Mouse (Mus musculus) forebrain, embryonic 16.5 days (tissue): ENCODE data around the gene Lrrc29. TPM values are rescaled to one million over a fixed set of nuclear protein-coding genes. Genes with fewer than 3 reads are reported as not detected.
A peak's percentile ranks its signal among the peaks of the same experiment; 100 is the strongest.

ENCODE experiments used
- ATAC-seq: fragments of 200-750 bp; cut with Nextera tagmentation; 2 replicates; pipeline ENCODE4 v1.8.0; 2017; ENCODE audit warnings: mild to moderate bottlenecking, moderate library complexity
- H3K27ac ChIP-seq: fragments of 300-500 bp; sonication (generic); 2 replicates; pipeline ENCODE4 v1.5.1; 2014; ENCODE audit warnings: low read length, control low read depth
- H3K27me3 ChIP-seq: fragments of 300-500 bp; sonication (generic); replicated peaks from 2 replicates; pipeline ENCODE4 v1.6.1; 2014; ENCODE audit warnings: low read length; ENCODE audit not compliant: control insufficient read depth, insufficient read depth
- H3K36me3 ChIP-seq: fragments of 300-500 bp; sonication (generic); 2 replicates; pipeline ENCODE4 v1.6.1; 2014; ENCODE audit not compliant: control insufficient read depth, insufficient read depth
- H3K4me1 ChIP-seq: fragments of 300-500 bp; sonication (generic); replicated peaks from 2 replicates; pipeline ENCODE4 v1.6.1; 2014; ENCODE audit warnings: low read length; ENCODE audit not compliant: control insufficient read depth, insufficient read depth
- H3K4me2 ChIP-seq: fragments of 300-500 bp; sonication (generic); 2 replicates; pipeline ENCODE4 v1.6.1; 2014; ENCODE audit warnings: mild to moderate bottlenecking, low read length, control low read depth
- H3K4me3 ChIP-seq: fragments of 300-500 bp; sonication (generic); replicated peaks from 2 replicates; pipeline ENCODE4 v1.5.1; 2014; ENCODE audit warnings: mild to moderate bottlenecking, low read length, control low read depth
- H3K9ac ChIP-seq: fragments of 300-500 bp; sonication (generic); replicated peaks from 2 replicates; pipeline ENCODE4 v1.6.1; 2014; ENCODE audit warnings: low read depth, low read length, control low read depth
- H3K9me3 ChIP-seq: fragments of 300-500 bp; sonication (generic); 2 replicates; pipeline ENCODE4 v1.6.1; 2016; ENCODE audit warnings: low read length; ENCODE audit not compliant: control insufficient read depth
- whole genome bisulfite sequencing: fragments of 180-500 bp; shearing (Covaris S2); extraction: QIAGEN DNeasy Blood & Tissue Kit; methylation state at CpG from one replicate; pipeline ENCODE4 v1.1.7; 2014; 5-methylcytosine and 5-hydroxymethylcytosine counted together
- polyA plus RNA-seq: library from polyadenylated mRNA; unstranded; fragments of >200 nt; fragmentation: Nextera tagmentation; extraction: Ambion mirVana; gene quantifications from 2 replicates; pipeline ENCODE4 v1.2.1, GENCODE M21; 2015

Gene Lrrc29
- polyA plus RNA-seq: 0.36 and 0.99 TPM in 2 replicates

DNA sequence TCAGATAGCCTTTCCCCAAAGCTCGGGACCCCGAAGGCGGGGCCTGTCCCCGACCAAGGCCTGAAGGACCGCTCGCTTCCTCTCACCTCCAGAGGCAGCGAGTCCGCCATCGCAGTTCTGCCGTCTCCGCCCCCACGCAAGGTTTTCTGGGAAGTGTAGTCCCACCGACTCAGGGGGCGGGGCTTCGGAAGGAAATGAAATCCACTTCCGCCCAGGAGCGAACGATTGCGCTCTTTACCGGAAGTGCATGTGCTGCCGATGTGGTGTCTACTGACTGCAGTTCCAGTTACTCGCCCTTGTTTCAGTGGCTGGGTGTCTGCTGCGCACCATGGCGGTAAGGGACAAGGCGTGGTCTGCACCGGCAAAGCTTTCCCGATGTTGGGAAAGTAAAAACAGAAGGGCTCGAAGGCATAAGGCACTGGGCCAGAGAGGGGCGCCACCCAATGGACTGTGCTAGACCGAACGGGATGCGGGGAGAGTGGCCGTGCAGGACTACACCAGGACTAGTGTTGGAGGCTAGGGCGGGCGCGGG lies at the start of gene Lrrc29, which contains the start of gene Tmem208:
Gene Lrrc29 (minus strand): TSS at position 138 of the 532 bp plus-strand sequence.
Gene Tmem208 (plus strand): TSS at position 214 of the 532 bp plus-strand sequence.
- peak; percentile 94 for ATAC-seq
- peak within 1 kb of the TSS; percentile 79 for H3K4me2 ChIP-seq
- WGBS: under 1% methylated on average over 36 of the region's 36 CpGs
- peak within 1 kb of the TSS; percentile 86 for H3K27ac ChIP-seq
- peak within 1 kb of the TSS; percentile 91 for H3K4me3 ChIP-seq
- peak within 1 kb of the TSS; percentile 93 for H3K9ac ChIP-seq
- H3K36me3 ChIP-seq: peaks cover 18% of the 10 kb centered on the region
- peaks cover 21% of the 10 kb centered on the region for H3K4me1 ChIP-seq
- H3K9me3 ChIP-seq: no peaks in the 10 kb centered on the region
- H3K27me3 ChIP-seq: no peaks in the 10 kb centered on the region

- WGBS: 29% methylated on average over 32 of the region's 33 CpGs
- no peak overlapping the region for H3K27ac ChIP-seq
- ATAC-seq: no peak
Measured at GRCm38 (mm10) chr8:105374513-105374966, 48.5 kb upstream of the Lrrc29 start.

GRCm38 (mm10) chr8:105373032-105373431 lies 47.0 kb upstream of the Lrrc29 start, which contains the start of gene Plekhg4:
Gene Plekhg4 (plus strand): TSS chr8:105373274.
- ATAC-seq: no peak
- Histone ChIP-seq H3K9ac (no peak within 1 kb of the TSS), H3K4me1 (no peaks in the 10 kb centered on the region; the same call in 1 of the 2 replicates), H3K36me3 (no peaks in the 10 kb centered on the region), H3K4me2 (no peak within 1 kb of the TSS), H3K4me3 (no peak within 1 kb of the TSS), H3K27ac (no peak within 1 kb of the TSS), H3K9me3 (no peaks in the 10 kb centered on the region), H3K27me3 (no peaks in the 10 kb centered on the region)
- 73% methylated on average over 2 of the region's 2 CpGs for WGBS

More at GRCm38 (mm10) chr8:105374513-105374966, 48.5 kb upstream of the Lrrc29 start:
- peak overlapping the region; percentile 37 for H3K4me2 ChIP-seq
- no peaks in the 10 kb centered on the region for H3K9me3 ChIP-seq
- H3K4me3 ChIP-seq: no peak overlapping the region
- no peaks in the 10 kb centered on the region for H3K27me3 ChIP-seq
- no peak overlapping the region; the same call in 1 of the 2 replicates for H3K9ac ChIP-seq
- no peaks in the 10 kb centered on the region for H3K36me3 ChIP-seq
- peaks cover 5% of the 10 kb centered on the region; the same call in 1 of the 2 replicates for H3K4me1 ChIP-seq

DNA sequence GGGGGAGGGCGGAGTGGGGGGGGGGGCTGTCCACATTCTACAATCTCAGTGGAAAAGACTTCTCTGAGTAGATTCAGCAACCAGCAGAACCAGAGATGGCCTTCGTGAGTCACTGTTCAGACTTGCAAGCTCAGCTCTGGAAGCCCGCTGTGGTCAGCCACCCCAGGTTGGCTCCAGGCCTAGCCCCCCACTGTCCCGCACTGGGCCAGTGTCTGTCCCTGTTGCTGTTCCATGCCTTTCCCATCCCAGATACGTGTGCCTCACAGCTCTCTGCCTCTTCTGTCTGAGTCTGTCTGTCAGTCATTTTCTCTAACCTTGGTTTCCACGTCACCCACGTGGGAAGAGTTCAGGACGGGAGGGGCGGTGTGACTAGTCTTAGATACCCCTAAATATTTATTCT lies 46.4 kb upstream of the Lrrc29 start:
- 77% methylated on average over 9 of the region's 9 CpGs for WGBS
- no peak overlapping the region for H3K27ac ChIP-seq
- H3K9ac ChIP-seq: no peak overlapping the region
- no peaks in the 10 kb centered on the region for H3K27me3 ChIP-seq
- ATAC-seq: no peak
- H3K36me3 ChIP-seq: no peaks in the 10 kb centered on the region
- H3K4me2 ChIP-seq: no peak overlapping the region
- no peak overlapping the region for H3K4me3 ChIP-seq
- H3K9me3 ChIP-seq: no peaks in the 10 kb centered on the region
- H3K4me1 ChIP-seq: no peaks in the 10 kb centered on the region; the same call in 1 of the 2 replicates

DNA sequence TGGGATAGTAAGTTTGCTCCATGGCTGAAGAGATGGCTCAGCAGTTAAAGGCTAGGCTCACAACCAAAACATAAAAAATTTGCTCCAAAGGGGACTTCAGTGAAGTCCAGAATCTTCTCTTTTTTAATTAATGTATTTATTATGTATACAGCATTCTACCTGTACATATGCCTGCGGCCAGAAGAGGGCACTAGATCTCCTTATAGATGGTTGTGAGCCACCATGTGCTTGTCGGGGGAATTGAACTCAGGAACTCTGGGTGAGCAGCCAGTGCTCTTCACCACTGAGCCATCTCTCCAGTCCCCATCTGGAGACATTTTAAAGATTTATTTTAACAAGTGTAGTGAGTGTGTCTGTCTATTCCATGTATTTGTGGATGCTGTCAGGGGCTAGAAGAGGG lies 41.0 kb upstream of the Lrrc29 start:
- WGBS: 79% methylated on average over 2 of the region's 2 CpGs
- Histone ChIP-seq H3K27me3 (no peaks in the 10 kb centered on the region), H3K9ac (no peak overlapping the region), H3K9me3 (no peaks in the 10 kb centered on the region), H3K4me1 (no peaks in the 10 kb centered on the region), H3K4me2 (no peak overlapping the region), H3K4me3 (no peak overlapping the region), H3K36me3 (peaks cover 3% of the 10 kb centered on the region; the same call in 1 of the 2 replicates), H3K27ac (no peak overlapping the region)
- ATAC-seq: no peak

- Histone ChIP-seq H3K4me3 (no peak overlapping the region), H3K9ac (no peak overlapping the region), H3K4me1 (no peaks in the 10 kb centered on the region), H3K4me2 (no peak overlapping the region), H3K9me3 (no peaks in the 10 kb centered on the region), H3K27ac (no peak overlapping the region), H3K36me3 (peaks cover 3% of the 10 kb centered on the region; the same call in 1 of the 2 replicates), H3K27me3 (no peaks in the 10 kb centered on the region)
- ATAC-seq: no peak
- WGBS: 71% methylated on average over 12 of the region's 12 CpGs
Measured at GRCm38 (mm10) chr8:105361751-105362702, 35.9 kb upstream of the Lrrc29 start.

DNA sequence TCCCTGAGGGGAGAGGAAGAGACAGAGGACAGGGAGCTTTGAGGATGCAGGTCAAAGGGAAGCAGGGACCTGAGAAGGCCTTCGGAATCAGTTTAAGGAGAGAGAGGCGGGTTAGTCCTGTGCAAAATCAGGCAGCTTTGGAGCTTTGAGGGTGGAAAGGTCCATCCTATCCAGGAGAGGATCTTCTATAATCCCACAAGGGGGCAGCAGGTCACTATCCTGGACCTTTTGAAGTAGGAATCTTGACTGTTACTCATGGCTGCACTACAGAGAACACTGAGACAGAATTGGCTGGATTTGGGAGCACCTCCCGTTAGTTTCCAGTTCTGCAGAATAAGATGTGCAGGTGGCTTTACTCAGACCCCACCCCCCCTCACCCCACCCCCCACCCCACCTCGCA lies 33.6 kb upstream of the Lrrc29 start:
- Histone ChIP-seq H3K9ac (no peak overlapping the region), H3K9me3 (no peaks in the 10 kb centered on the region), H3K4me3 (no peak overlapping the region), H3K36me3 (peaks cover 8% of the 10 kb centered on the region), H3K4me2 (no peak overlapping the region), H3K27ac (no peak overlapping the region), H3K27me3 (no peaks in the 10 kb centered on the region), H3K4me1 (no peaks in the 10 kb centered on the region)
- WGBS: 48% methylated on average over 4 of the region's 4 CpGs
- ATAC-seq: peak; percentile 26; the same call in 1 of the 2 replicates

DNA sequence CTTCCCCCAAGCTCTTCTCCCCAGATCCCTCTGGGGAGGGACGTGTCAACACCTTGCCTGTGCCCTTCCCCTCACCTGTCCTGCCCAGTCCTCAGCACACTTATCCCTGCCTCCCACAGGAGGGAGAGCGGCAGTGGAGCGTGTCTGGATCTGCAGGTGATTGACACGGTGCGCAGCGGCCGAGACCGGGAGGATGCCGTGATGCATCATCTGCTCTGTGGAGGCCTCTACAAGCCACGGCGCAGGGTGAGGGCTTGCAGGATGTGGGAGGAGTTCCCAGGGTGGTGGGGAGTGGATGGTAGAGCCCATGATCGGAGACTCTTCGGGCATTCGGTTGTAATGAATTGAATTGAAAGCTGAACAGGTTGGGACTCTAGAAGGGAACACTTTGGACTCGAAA lies 33.1 kb upstream of the Lrrc29 start:
- no peak overlapping the region for H3K9ac ChIP-seq
- H3K27me3 ChIP-seq: no peaks in the 10 kb centered on the region
- no peak overlapping the region for H3K4me2 ChIP-seq
- H3K4me1 ChIP-seq: no peaks in the 10 kb centered on the region
- no peaks in the 10 kb centered on the region for H3K9me3 ChIP-seq
- no peak for ATAC-seq
- H3K4me3 ChIP-seq: no peak overlapping the region
- peaks cover 4% of the 10 kb centered on the region; the same call in 1 of the 2 replicates for H3K36me3 ChIP-seq
- no peak overlapping the region for H3K27ac ChIP-seq
- WGBS: 82% methylated on average over 15 of the region's 15 CpGs

- Histone ChIP-seq H3K27ac (no peak overlapping the region), H3K4me1 (no peaks in the 10 kb centered on the region), H3K4me2 (no peak overlapping the region), H3K36me3 (peaks cover 4% of the 10 kb centered on the region; the same call in 1 of the 2 replicates), H3K9ac (no peak overlapping the region), H3K4me3 (no peak overlapping the region), H3K27me3 (no peaks in the 10 kb centered on the region), H3K9me3 (no peaks in the 10 kb centered on the region)
- 87% methylated on average over 14 of the region's 14 CpGs for WGBS
- no peak for ATAC-seq
Measured at GRCm38 (mm10) chr8:105356681-105357080, 30.6 kb upstream of the Lrrc29 start.
